Mouse (Mus musculus) MEL (cell line): ENCODE data around the gene 9430097D07Rik.

Experiments
- CTCF ChIP-seq, 3 experiments: IDR thresholded peaks in 2 of 3; conservative IDR thresholded peaks in 1 of 3; 2 replicates each; pipeline ENCODE4 v1.5.1; 2011 to 2012; ENCODE audit warnings: low read length in 3 of 3, low read depth in 2 of 3, mild to moderate bottlenecking in 2 of 3, improper control_type of control experiment in 1 of 3, inconsistent platforms in 1 of 3, mixed read lengths in 1 of 3, moderate library complexity in 1 of 3; ENCODE audit not compliant: control insufficient read depth in 1 of 3, insufficient read depth in 1 of 3, poor library complexity in 1 of 3, severe bottlenecking in 1 of 3
- E2F4 ChIP-seq: IDR thresholded peaks from 2 replicates; pipeline ENCODE4 v1.6.1; 2011; ENCODE audit warnings: low read depth, low read length, improper control_type of control experiment, borderline replicate concordance
- EP300 ChIP-seq, 2 experiments: IDR thresholded peaks; 2 replicates each; pipeline ENCODE4 v1.6.1; 2011; ENCODE audit warnings: improper control_type of control experiment in 2 of 2, low read length in 2 of 2, low read depth in 1 of 2, mild to moderate bottlenecking in 1 of 2
- MAFK ChIP-seq: IDR thresholded peaks from 2 replicates; pipeline ENCODE4 v1.6.1; 2011; ENCODE audit warnings: low read depth, mild to moderate bottlenecking, low read length, improper control_type of control experiment, borderline replicate concordance
- POLR2A ChIP-seq, 2 experiments: IDR thresholded peaks; 2 replicates each; pipeline ENCODE4 v1.6.1; 2011 to 2012; ENCODE audit warnings: low read length in 2 of 2, mild to moderate bottlenecking in 2 of 2, control low read depth in 1 of 2, improper control_type of control experiment in 1 of 2, low read depth in 1 of 2, moderate library complexity in 1 of 2; ENCODE audit not compliant: control insufficient read depth in 1 of 2, insufficient read depth in 1 of 2, poor library complexity in 1 of 2
- ZC3H11A ChIP-seq: IDR thresholded peaks from 2 replicates; pipeline ENCODE4 v1.6.1; 2012; ENCODE audit warnings: low read depth, mild to moderate bottlenecking, inconsistent platforms, low read length, improper control_type of control experiment

DNA sequence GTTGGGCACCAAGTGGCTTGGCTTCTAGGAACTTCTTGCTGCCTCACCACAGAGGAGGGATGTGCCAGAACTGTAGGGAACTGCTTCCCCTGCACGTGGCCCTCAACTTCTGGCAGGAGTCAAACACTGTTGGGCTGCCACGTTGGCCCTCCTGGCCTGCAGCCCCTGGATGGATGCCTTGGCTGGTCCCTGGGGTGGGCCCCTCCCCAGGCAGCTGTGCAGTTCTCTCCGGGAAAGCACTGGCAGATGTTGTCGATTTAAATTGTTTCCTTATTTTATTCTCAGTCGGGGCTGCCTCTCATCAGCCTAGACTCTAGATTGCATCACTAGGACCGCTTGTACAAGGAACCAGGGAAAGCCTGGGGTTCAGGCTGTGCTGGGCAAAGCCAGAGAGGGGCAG, 25.7 kb downstream of the 9430097D07Rik start:
- TF ChIP-seq CTCF (IDR thresholded peaks at IDR 0.05 in 2 of 3, conservative IDR thresholded peaks at IDR 0.05 in 1 of 3; ENCODE audit: control insufficient read depth in 1 of 3, insufficient read depth in 1 of 3, low read depth in 2 of 3, low read length in 3 of 3, poor library complexity in 1 of 3, severe bottlenecking in 1 of 3) (no peak), E2F4 (no peak), POLR2A (IDR thresholded peaks at IDR 0.05; ENCODE audit: control insufficient read depth in 1 of 2, insufficient read depth in 1 of 2, low read depth in 1 of 2, low read length in 2 of 2, poor library complexity in 1 of 2) (no peak), EP300 (IDR thresholded peaks at IDR 0.05; ENCODE audit: low read depth in 1 of 2, low read length in 2 of 2) (no peak), ZC3H11A (no peak), MAFK (no peak)
